Mouse (Mus musculus) MN1 (cell line): ENCODE results near the gene Fcgr4.
"Not testable (repeated sequence)": the region's sequence is repeated elsewhere in the genome, so short reads cannot be mapped to it uniquely, and the experiment has no call there.

Source experiments
- DNase-seq: peaks from one replicate; pipeline ENCODE4 v3.0.0-alpha.2; 2016; ENCODE audit warnings: low spot score

Fcgr4 gene

GRCm38 (mm10) chr1:171018737-171019136, at the start of gene Fcgr4:
Gene Fcgr4 (plus strand): TSS chr1:171018920.
- DNase-seq: no peak

GRCm38 (mm10) chr1:170972494-170972893, 46.2 kb upstream of the Fcgr4 start:
- no peak for DNase-seq

GRCm38 (mm10) chr1:170972936-170973335, 45.8 kb upstream of the Fcgr4 start:
- DNase-seq: no peak

- DNase-seq: no peak
Measured at GRCm38 (mm10) chr1:170974171-170974570, 44.5 kb upstream of the Fcgr4 start.

GRCm38 (mm10) chr1:170974736-170975135, 44.0 kb upstream of the Fcgr4 start:
- no peak for DNase-seq

- DNase-seq: not testable (repeated sequence)
Measured at GRCm38 (mm10) chr1:170975350-170975749, 43.4 kb upstream of the Fcgr4 start.

- DNase-seq: no peak
Measured at GRCm38 (mm10) chr1:170975751-170976161, 43.0 kb upstream of the Fcgr4 start.

- no peak for DNase-seq
Measured at GRCm38 (mm10) chr1:170976447-170976846, 42.3 kb upstream of the Fcgr4 start, which contains the start of gene Fcgr2b. Gene Fcgr2b (minus strand): TSS chr1:170976547.

GRCm38 (mm10) chr1:170978601-170979000, 40.1 kb upstream of the Fcgr4 start:
- DNase-seq: no peak

GRCm38 (mm10) chr1:170981679-170982078, 37.0 kb upstream of the Fcgr4 start:
- DNase-seq: not testable (repeated sequence)

- no peak for DNase-seq
Measured at GRCm38 (mm10) chr1:170982301-170982700, 36.4 kb upstream of the Fcgr4 start.

- DNase-seq: no peak
Measured at GRCm38 (mm10) chr1:170983066-170983465, 35.7 kb upstream of the Fcgr4 start.

- DNase-seq: no peak
Measured at GRCm38 (mm10) chr1:170985092-170985491, 33.6 kb upstream of the Fcgr4 start.

GRCm38 (mm10) chr1:170985861-170986260, 32.9 kb upstream of the Fcgr4 start:
- DNase-seq: no peak

GRCm38 (mm10) chr1:170989656-170990055, 29.1 kb upstream of the Fcgr4 start:
- DNase-seq: no peak

GRCm38 (mm10) chr1:170992550-170992949, 26.2 kb upstream of the Fcgr4 start:
- peak; percentile 17 for DNase-seq

- DNase-seq: no peak
Measured at GRCm38 (mm10) chr1:170996034-170996433, 22.7 kb upstream of the Fcgr4 start.

- peak; percentile 61 for DNase-seq
Measured at GRCm38 (mm10) chr1:170996753-170997152, 22.0 kb upstream of the Fcgr4 start.

GRCm38 (mm10) chr1:170997756-170998655, 20.7 kb upstream of the Fcgr4 start:
- DNase-seq: no peak

GRCm38 (mm10) chr1:170999811-171000210, 18.9 kb upstream of the Fcgr4 start:
- no peak for DNase-seq

GRCm38 (mm10) chr1:171005081-171005480, 13.6 kb upstream of the Fcgr4 start:
- no peak for DNase-seq

- DNase-seq: no peak
Measured at GRCm38 (mm10) chr1:171005586-171005985, 13.1 kb upstream of the Fcgr4 start.

GRCm38 (mm10) chr1:171006335-171006734, 12.4 kb upstream of the Fcgr4 start:
- no peak for DNase-seq

- DNase-seq: no peak
Measured at GRCm38 (mm10) chr1:171006905-171007304, 11.8 kb upstream of the Fcgr4 start.
